Mouse (Mus musculus) MEL (cell line): Measurements from ENCODE around the gene Micu1.
A peak's percentile ranks its signal among the peaks of the same experiment; 100 is the strongest.

Experiments used
- CHD2 ChIP-seq: IDR thresholded peaks from 2 replicates; pipeline ENCODE4 v1.6.1; 2011; ENCODE audit warnings: low read length, improper control_type of control experiment
- CTCF ChIP-seq, 3 experiments: IDR thresholded peaks in 2 of 3; conservative IDR thresholded peaks in 1 of 3; 2 replicates each; pipeline ENCODE4 v1.5.1; 2011 to 2012; ENCODE audit warnings: low read length in 3 of 3, low read depth in 2 of 3, mild to moderate bottlenecking in 2 of 3, improper control_type of control experiment in 1 of 3, inconsistent platforms in 1 of 3, mixed read lengths in 1 of 3, moderate library complexity in 1 of 3; ENCODE audit not compliant: control insufficient read depth in 1 of 3, insufficient read depth in 1 of 3, poor library complexity in 1 of 3, severe bottlenecking in 1 of 3
- ELF1 ChIP-seq: IDR thresholded peaks from 2 replicates; pipeline ENCODE4 v1.6.1; 2014; ENCODE audit warnings: low read depth, mild to moderate bottlenecking, inconsistent platforms, low read length, improper control_type of control experiment, moderate library complexity
- EP300 ChIP-seq, 2 experiments: IDR thresholded peaks; 2 replicates each; pipeline ENCODE4 v1.6.1; 2011; ENCODE audit warnings: improper control_type of control experiment in 2 of 2, low read length in 2 of 2, low read depth in 1 of 2, mild to moderate bottlenecking in 1 of 2
- KAT2A ChIP-seq: conservative IDR thresholded peaks from 2 replicates; pipeline ENCODE4 v1.6.1; 2012; ENCODE audit warnings: low read depth, low read length, improper control_type of control experiment, inconsistent platforms
- MAZ ChIP-seq: IDR thresholded peaks from 2 replicates; pipeline ENCODE4 v1.6.1; 2012; ENCODE audit warnings: low read depth, mild to moderate bottlenecking, inconsistent platforms, low read length, improper control_type of control experiment
- MXI1 ChIP-seq: IDR thresholded peaks from 2 replicates; pipeline ENCODE4 v1.6.1; 2011; ENCODE audit warnings: mild to moderate bottlenecking, low read depth, low read length, improper control_type of control experiment
- NELFE ChIP-seq: IDR thresholded peaks from 2 replicates; pipeline ENCODE4 v1.6.1; 2011; ENCODE audit warnings: low read depth, low read length, improper control_type of control experiment
- POLR2A ChIP-seq, 2 experiments: IDR thresholded peaks; 2 replicates each; pipeline ENCODE4 v1.6.1; 2011 to 2012; ENCODE audit warnings: low read length in 2 of 2, mild to moderate bottlenecking in 2 of 2, control low read depth in 1 of 2, improper control_type of control experiment in 1 of 2, low read depth in 1 of 2, moderate library complexity in 1 of 2; ENCODE audit not compliant: control insufficient read depth in 1 of 2, insufficient read depth in 1 of 2, poor library complexity in 1 of 2
- SMC3 ChIP-seq: IDR thresholded peaks from 2 replicates; pipeline ENCODE4 v1.6.1; 2011; ENCODE audit warnings: low read depth, low read length, improper control_type of control experiment
- TCF12 ChIP-seq: IDR thresholded peaks from 2 replicates; pipeline ENCODE4 v1.6.1; 2014; ENCODE audit warnings: low read depth, mild to moderate bottlenecking, inconsistent platforms, low read length, improper control_type of control experiment, moderate library complexity
- USF1 ChIP-seq: IDR thresholded peaks from 2 replicates; pipeline ENCODE4 v1.6.1; 2014; ENCODE audit warnings: low read depth, mild to moderate bottlenecking, inconsistent platforms, low read length, improper control_type of control experiment, moderate library complexity
- ZC3H11A ChIP-seq: IDR thresholded peaks from 2 replicates; pipeline ENCODE4 v1.6.1; 2012; ENCODE audit warnings: low read depth, mild to moderate bottlenecking, inconsistent platforms, low read length, improper control_type of control experiment

DNA sequence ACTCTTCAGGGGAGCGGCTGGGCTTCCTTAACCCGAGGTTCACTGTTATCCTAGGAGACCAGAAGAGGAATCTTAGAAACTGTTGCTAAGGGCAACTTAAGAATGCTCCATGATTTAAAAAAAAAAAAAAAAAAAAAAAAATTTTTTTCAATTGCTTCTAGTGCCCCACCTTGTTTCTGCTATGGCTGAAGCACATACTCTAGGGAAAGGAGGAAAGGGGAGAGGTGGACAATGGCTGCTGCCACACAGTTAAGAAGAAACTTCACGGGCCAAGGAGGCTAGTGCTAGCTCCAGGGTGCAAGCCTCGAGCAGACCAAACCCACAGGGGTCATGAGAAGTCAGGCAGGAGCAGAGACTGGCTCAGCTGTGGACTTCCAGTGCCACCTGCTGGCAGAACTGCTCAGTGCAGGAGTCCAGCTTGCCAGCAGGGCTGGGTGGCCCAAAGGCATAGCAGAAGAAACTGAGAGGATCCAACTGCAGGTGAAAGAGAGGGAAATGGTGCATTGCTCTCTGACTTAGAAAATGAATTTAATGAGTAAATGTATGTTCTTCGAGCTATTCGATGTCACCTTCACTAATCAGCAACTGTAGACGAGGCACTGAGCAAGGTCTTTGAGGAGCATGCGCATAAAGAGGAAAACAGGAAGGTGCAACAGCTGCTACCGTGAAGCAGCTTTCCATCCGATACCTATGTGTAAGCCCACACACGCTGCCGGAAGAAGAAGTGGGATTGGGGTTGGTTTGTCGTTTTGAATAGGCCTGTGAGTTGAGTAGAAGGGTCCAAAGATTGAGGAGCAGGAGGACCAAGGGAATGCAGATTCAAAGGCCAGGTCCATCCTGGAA, 162.8 kb downstream of the Micu1 start:
- TF ChIP-seq ZC3H11A (peak; percentile 88), CTCF (IDR thresholded peaks at IDR 0.05 in 2 of 3, conservative IDR thresholded peaks at IDR 0.05 in 1 of 3; ENCODE audit: control insufficient read depth in 1 of 3, insufficient read depth in 1 of 3, low read depth in 2 of 3, low read length in 3 of 3, poor library complexity in 1 of 3, severe bottlenecking in 1 of 3) (peak; percentile 95 to 99 (median 98)), EP300 (IDR thresholded peaks at IDR 0.05; ENCODE audit: low read depth in 1 of 2, low read length in 2 of 2) (no peak), KAT2A (no peak), USF1 (no peak), CHD2 (no peak), NELFE (no peak), ELF1 (no peak), POLR2A (IDR thresholded peaks at IDR 0.05; ENCODE audit: control insufficient read depth in 1 of 2, insufficient read depth in 1 of 2, low read depth in 1 of 2, low read length in 2 of 2, poor library complexity in 1 of 2) (no peak), MXI1 (no peak), MAZ (no peak), TCF12 (no peak), SMC3 (peak; percentile 95)
